Mouse (Mus musculus) lung, postnatal 0 days (tissue): ENCODE results near the gene Aven. TPM values are rescaled to one million over a fixed set of nuclear protein-coding genes. Genes with fewer than 3 reads are reported as not detected.
"Not testable (repeated sequence)": the region's sequence is repeated elsewhere in the genome, so short reads cannot be mapped to it uniquely, and the experiment has no call there.

Experiments
- ATAC-seq: fragments of 200-750 bp; cut with Nextera tagmentation; 2 replicates; pipeline ENCODE4 v1.8.0; 2017; ENCODE audit warnings: moderate library complexity
- DNase-seq: peaks from one replicate; pipeline ENCODE4 v3.0.0-alpha.2; 2016; ENCODE audit warnings: low spot score
- H3K27ac ChIP-seq: fragments of 300-500 bp; sonication (generic); 2 replicates; pipeline ENCODE4 v1.5.1; 2014; ENCODE audit warnings: antibody characterized with exemption, mild to moderate bottlenecking, low read length, mixed read lengths
- H3K27me3 ChIP-seq: fragments of 300-500 bp; sonication (generic); replicated peaks from 2 replicates; pipeline ENCODE4 v1.6.1; 2014; ENCODE audit warnings: low read length, mixed read lengths; ENCODE audit not compliant: insufficient read depth
- H3K36me3 ChIP-seq: fragments of 300-500 bp; sonication (generic); 2 replicates; pipeline ENCODE4 v1.6.1; 2014; ENCODE audit warnings: low read length, mixed read lengths; ENCODE audit not compliant: insufficient read depth
- H3K4me1 ChIP-seq: fragments of 300-500 bp; sonication (generic); 2 replicates; pipeline ENCODE4 v1.6.1; 2014; ENCODE audit warnings: antibody characterized with exemption, low read depth, low read length, mixed read lengths; ENCODE audit not compliant: insufficient read depth
- H3K4me2 ChIP-seq: fragments of 300-500 bp; sonication (generic); replicated peaks from 2 replicates; pipeline ENCODE4 v1.6.1; 2014; ENCODE audit warnings: low read depth, mild to moderate bottlenecking, low read length, moderate library complexity, mixed read lengths
- H3K4me3 ChIP-seq: fragments of 300-500 bp; sonication (generic); 2 replicates; pipeline ENCODE4 v1.5.1; 2014; ENCODE audit warnings: low read depth, low read length
- H3K9ac ChIP-seq: fragments of 300-500 bp; sonication (generic); replicated peaks from 2 replicates; pipeline ENCODE4 v1.6.1; 2014; ENCODE audit warnings: low read depth, mild to moderate bottlenecking
- H3K9me3 ChIP-seq: fragments of 300-500 bp; sonication (generic); 2 replicates; pipeline ENCODE4 v1.6.1; 2016; ENCODE audit warnings: low read length, mixed read lengths
- CTCF ChIP-seq: IDR thresholded peaks from 2 replicates; pipeline ENCODE4 v1.5.1; 2016; ENCODE audit warnings: antibody characterized with exemption, mild to moderate bottlenecking
- EP300 ChIP-seq: IDR thresholded peaks from 2 replicates; pipeline ENCODE4 v1.6.1; 2016; ENCODE audit warnings: antibody characterized with exemption, mild to moderate bottlenecking, control low read depth
- WGBS: fragments of 180-500 bp; shearing (Covaris S2); extraction: QIAGEN DNeasy Blood & Tissue Kit; methylation state at CpG from one replicate; pipeline ENCODE4 v1.1.7; 2014; 5-methylcytosine and 5-hydroxymethylcytosine counted together
- polyA plus RNA-seq: library from polyadenylated mRNA; unstranded; fragments of >200 nt; fragmentation: Nextera tagmentation; extraction: Ambion mirVana; gene quantifications from 2 replicates; pipeline ENCODE4 v1.2.1, GENCODE M21; 2015

The Aven gene
- polyA plus RNA-seq: 2.4 and 3.0 TPM in 2 replicates

GRCm38 (mm10) chr2:112492856-112493538 is at the start of gene Aven:
TSS of gene Aven (plus strand) at chr2:112492964.
- TF ChIP-seq CTCF (peak; percentile 45), EP300 (no peak)
- H3K9ac ChIP-seq: peak within 1 kb of the TSS; percentile 96
- H3K27me3 ChIP-seq: no peaks in the 10 kb centered on the region
- no peaks in the 10 kb centered on the region for H3K4me1 ChIP-seq
- H3K4me3 ChIP-seq: peak within 1 kb of the TSS; percentile 80
- peak; percentile 95 for ATAC-seq
- DNase-seq: peak; percentile 91
- WGBS: under 1% methylated on average over 73 of the region's 87 CpGs
- no peaks in the 10 kb centered on the region for H3K9me3 ChIP-seq
- peak within 1 kb of the TSS; percentile 82 for H3K4me2 ChIP-seq
- no peaks in the 10 kb centered on the region for H3K36me3 ChIP-seq
- peak within 1 kb of the TSS; percentile 100 for H3K27ac ChIP-seq

- DNase-seq (no peak), ATAC-seq (no peak)
- Histone ChIP-seq H3K27me3 (no peaks in the 10 kb centered on the region), H3K4me3 (no peak overlapping the region), H3K4me1 (no peaks in the 10 kb centered on the region), H3K36me3 (no peaks in the 10 kb centered on the region), H3K4me2 (no peak overlapping the region), H3K9ac (no peak overlapping the region), H3K27ac (no peak overlapping the region), H3K9me3 (no peaks in the 10 kb centered on the region)
- WGBS: 56% methylated on average over 2 of the region's 2 CpGs
- TF ChIP-seq CTCF (no peak), EP300 (no peak)
Measured at GRCm38 (mm10) chr2:112443491-112443890, 49.3 kb upstream of the Aven start.

GRCm38 (mm10) chr2:112445511-112445910 is 47.3 kb upstream of the Aven start:
- Histone ChIP-seq H3K9ac (no peak overlapping the region), H3K27me3 (no peaks in the 10 kb centered on the region), H3K36me3 (no peaks in the 10 kb centered on the region), H3K4me3 (no peak overlapping the region), H3K27ac (no peak overlapping the region), H3K9me3 (no peaks in the 10 kb centered on the region), H3K4me2 (no peak overlapping the region), H3K4me1 (no peaks in the 10 kb centered on the region)
- DNase-seq: no peak
- TF ChIP-seq EP300: no peak
- TF ChIP-seq CTCF: no peak
- no peak for ATAC-seq

GRCm38 (mm10) chr2:112448046-112448445 is 44.7 kb upstream of the Aven start:
- 68% methylated on average over 4 of the region's 4 CpGs for WGBS
- DNase-seq, H3K4me3 ChIP-seq, H3K4me2 ChIP-seq, H3K36me3 ChIP-seq, ATAC-seq, H3K9ac ChIP-seq, H3K27ac ChIP-seq, H3K4me1 ChIP-seq, H3K9me3 ChIP-seq, H3K27me3 ChIP-seq: not testable (repeated sequence)

GRCm38 (mm10) chr2:112448510-112449059 is 44.2 kb upstream of the Aven start:
- 0 out of 2 replicates have a peak, but pooled peaks have one; percentile 11 for ATAC-seq
- H3K4me3 ChIP-seq: no peak overlapping the region
- TF ChIP-seq CTCF (no peak), EP300 (no peak)

GRCm38 (mm10) chr2:112449597-112450296 is 43.0 kb upstream of the Aven start:
- Histone ChIP-seq H3K9ac (no peak overlapping the region), H3K4me1 (peaks cover 3% of the 10 kb centered on the region; the same call in 1 of the 2 replicates), H3K9me3 (no peaks in the 10 kb centered on the region), H3K4me2 (no peak overlapping the region), H3K4me3 (no peak overlapping the region), H3K27me3 (no peaks in the 10 kb centered on the region), H3K36me3 (no peaks in the 10 kb centered on the region), H3K27ac (no peak overlapping the region)
- WGBS: 28% methylated on average over 4 of the region's 4 CpGs
- DNase-seq: peak; percentile 62
- no peak for ATAC-seq
- peak; percentile 68 for TF ChIP-seq CTCF
- TF ChIP-seq EP300: no peak

More at GRCm38 (mm10) chr2:112448510-112449059, 44.2 kb upstream of the Aven start:
- Histone ChIP-seq H3K9me3 (no peaks in the 10 kb centered on the region), H3K9ac (no peak overlapping the region), H3K27ac (no peak overlapping the region), H3K4me2 (no peak overlapping the region), H3K27me3 (no peaks in the 10 kb centered on the region), H3K4me1 (no peaks in the 10 kb centered on the region), H3K36me3 (no peaks in the 10 kb centered on the region)
- DNase-seq: peak; percentile 31

- not testable (repeated sequence) for H3K27me3 ChIP-seq, H3K4me3 ChIP-seq, H3K36me3 ChIP-seq, H3K9me3 ChIP-seq, H3K4me2 ChIP-seq, H3K4me1 ChIP-seq, H3K27ac ChIP-seq, DNase-seq, ATAC-seq, H3K9ac ChIP-seq
Measured at GRCm38 (mm10) chr2:112452513-112452912, 40.3 kb upstream of the Aven start.
